Mouse (Mus musculus) liver, embryonic 11.5 days (tissue): ENCODE measurements around the gene Susd4. TPM values are rescaled to one million over a fixed set of nuclear protein-coding genes. Genes with fewer than 3 reads are reported as not detected.

Experiments
- ATAC-seq: fragments of 200-750 bp; cut with Nextera tagmentation; replicated peaks from 2 replicates; pipeline ENCODE4 v1.8.0; 2017; ENCODE audit warnings: moderate number of reproducible peaks, mild to moderate bottlenecking, moderate TSS enrichment, moderate library complexity; ENCODE audit not compliant: low FRiP score
- DNase-seq: peaks from one replicate; pipeline ENCODE4 v3.0.0-alpha.2; 2017; ENCODE audit warnings: low spot score
- H3K27ac ChIP-seq: fragments of 300-500 bp; sonication (generic); 2 replicates; pipeline ENCODE4 v1.5.1; 2014; ENCODE audit warnings: mild to moderate bottlenecking, low read depth, low read length, control low read depth
- H3K27me3 ChIP-seq: fragments of 300-500 bp; sonication (generic); replicated peaks from 2 replicates; pipeline ENCODE4 v1.6.1; 2014; ENCODE audit warnings: low read length, mixed read lengths; ENCODE audit not compliant: control insufficient read depth, insufficient read depth
- H3K36me3 ChIP-seq: fragments of 300-500 bp; sonication (generic); 2 replicates; pipeline ENCODE4 v1.6.1; 2014; ENCODE audit warnings: mild to moderate bottlenecking, low read length, moderate library complexity, mixed read lengths; ENCODE audit not compliant: control insufficient read depth, insufficient read depth
- H3K4me1 ChIP-seq: fragments of 300-500 bp; sonication (generic); replicated peaks from 2 replicates; pipeline ENCODE4 v1.6.1; 2014; ENCODE audit warnings: low read length, mixed read lengths; ENCODE audit not compliant: control insufficient read depth, insufficient read depth
- H3K4me2 ChIP-seq: fragments of 300-500 bp; sonication (generic); 2 replicates; pipeline ENCODE4 v1.6.1; 2014; ENCODE audit warnings: mild to moderate bottlenecking, control low read depth, moderate library complexity
- H3K4me3 ChIP-seq: fragments of 300-500 bp; sonication (generic); 2 replicates; pipeline ENCODE4 v1.5.1; 2014; ENCODE audit warnings: low read depth, low read length, control low read depth
- H3K9ac ChIP-seq: fragments of 300-500 bp; sonication (generic); 2 replicates; pipeline ENCODE4 v1.6.1; 2014; ENCODE audit warnings: low read depth, low read length, control low read depth
- H3K9me3 ChIP-seq: fragments of 300-500 bp; sonication (generic); 2 replicates; pipeline ENCODE4 v1.6.1; 2016; ENCODE audit warnings: low read length, inconsistent platforms, mixed read lengths; ENCODE audit not compliant: control insufficient read depth
- WGBS: fragments of 180-500 bp; shearing (Covaris S2); extraction: QIAGEN DNeasy Blood & Tissue Kit; methylation state at CpG from one replicate; pipeline ENCODE4 v1.1.7; 2014; 5-methylcytosine and 5-hydroxymethylcytosine counted together
- polyA plus RNA-seq: library from polyadenylated mRNA; unstranded; fragments of >200 nt; fragmentation: Nextera tagmentation; extraction: Ambion mirVana; gene quantifications from 2 replicates; pipeline ENCODE4 v1.2.1, GENCODE M21; 2014

The Susd4 gene
- polyA plus RNA-seq, 1 experiment from 2014 or later = 4.6 TPM

- Histone ChIP-seq H3K36me3 (no peaks in the 10 kb centered on the region), H3K27me3 (peaks cover 9% of the 10 kb centered on the region; the same call in 1 of the 2 replicates), H3K9ac (no peak overlapping the region), H3K4me2 (no peak overlapping the region), H3K27ac (no peak overlapping the region), H3K4me3 (no peak overlapping the region), H3K4me1 (no peaks in the 10 kb centered on the region), H3K9me3 (no peaks in the 10 kb centered on the region)
- 83% methylated on average over 8 of the region's 8 CpGs for WGBS
- no peak for ATAC-seq
- DNase-seq = no peak
Measured at GRCm38 (mm10) chr1:182751301-182751700, 12.4 kb upstream of the Susd4 start.

- H3K4me3 ChIP-seq = no peak overlapping the region
- H3K27me3 ChIP-seq = no peaks in the 10 kb centered on the region
- no peak overlapping the region for H3K27ac ChIP-seq
- H3K9me3 ChIP-seq = no peaks in the 10 kb centered on the region
- no peak overlapping the region for H3K4me2 ChIP-seq
- H3K4me1 ChIP-seq = no peaks in the 10 kb centered on the region
- no peaks in the 10 kb centered on the region for H3K36me3 ChIP-seq
- ATAC-seq (no peak), DNase-seq (no peak)
- 77% methylated on average over 8 of the region's 8 CpGs for WGBS
- H3K9ac ChIP-seq = no peak overlapping the region
Measured at GRCm38 (mm10) chr1:182753694-182754093, 10.0 kb upstream of the Susd4 start.

- Histone ChIP-seq H3K4me2 (no peak overlapping the region), H3K4me1 (no peaks in the 10 kb centered on the region), H3K9ac (no peak overlapping the region), H3K27ac (no peak overlapping the region), H3K4me3 (no peak overlapping the region), H3K36me3 (no peaks in the 10 kb centered on the region), H3K27me3 (no peaks in the 10 kb centered on the region), H3K9me3 (no peaks in the 10 kb centered on the region)
- ATAC-seq (no peak), DNase-seq (no peak)
- WGBS = 48% methylated on average over 5 of the region's 5 CpGs
Measured at GRCm38 (mm10) chr1:182754865-182755264, 8.8 kb upstream of the Susd4 start.

GRCm38 (mm10) chr1:182758783-182759182 lies 4.9 kb upstream of the Susd4 start:
- WGBS = 88% methylated on average over 1 of the region's 1 CpGs
- no peak for ATAC-seq
- no peak overlapping the region for H3K4me3 ChIP-seq
- no peak overlapping the region for H3K4me2 ChIP-seq
- H3K9ac ChIP-seq = no peak overlapping the region
- H3K36me3 ChIP-seq = no peaks in the 10 kb centered on the region
- no peak overlapping the region for H3K27ac ChIP-seq
- no peaks in the 10 kb centered on the region for H3K4me1 ChIP-seq
- no peaks in the 10 kb centered on the region for H3K9me3 ChIP-seq
- no peak for DNase-seq
- H3K27me3 ChIP-seq = peaks cover 11% of the 10 kb centered on the region

GRCm38 (mm10) chr1:182763191-182763715 lies 407 bp upstream of the Susd4 start:
- Histone ChIP-seq H3K4me2 (peak overlapping the region; percentile 80), H3K36me3 (no peaks in the 10 kb centered on the region), H3K27ac (no peak overlapping the region), H3K4me1 (peaks cover 6% of the 10 kb centered on the region), H3K9ac (no peak overlapping the region), H3K27me3 (peaks cover 28% of the 10 kb centered on the region), H3K4me3 (peak overlapping the region; percentile 61), H3K9me3 (no peaks in the 10 kb centered on the region)
- WGBS = 13% methylated on average over 17 of the region's 17 CpGs
- DNase-seq (no peak), ATAC-seq (no peak)

GRCm38 (mm10) chr1:182764541-182765281 lies 1.1 kb downstream of the Susd4 start:
- H3K4me1 ChIP-seq = peaks cover 6% of the 10 kb centered on the region
- peak overlapping the region; percentile 80 for H3K4me2 ChIP-seq
- no peaks in the 10 kb centered on the region for H3K9me3 ChIP-seq
- 3% methylated on average over 27 of the region's 27 CpGs for WGBS
- DNase-seq (peak; percentile 52), ATAC-seq (peak; percentile 37)
- H3K27ac ChIP-seq = no peak overlapping the region
- no peak overlapping the region for H3K9ac ChIP-seq
- H3K4me3 ChIP-seq = peak overlapping the region; percentile 61
- H3K36me3 ChIP-seq = no peaks in the 10 kb centered on the region
- H3K27me3 ChIP-seq = peaks cover 28% of the 10 kb centered on the region

- Histone ChIP-seq H3K4me2 (no peak overlapping the region), H3K9ac (no peak overlapping the region), H3K4me1 (no peaks in the 10 kb centered on the region), H3K36me3 (no peaks in the 10 kb centered on the region), H3K27ac (no peak overlapping the region), H3K4me3 (no peak overlapping the region), H3K9me3 (no peaks in the 10 kb centered on the region), H3K27me3 (no peaks in the 10 kb centered on the region)
- WGBS = 91% methylated on average over 7 of the region's 7 CpGs
- ATAC-seq = no peak
- DNase-seq = no peak
Measured at GRCm38 (mm10) chr1:182775576-182775975, 11.9 kb downstream of the Susd4 start.

- H3K9ac ChIP-seq = no peak overlapping the region
Measured at GRCm38 (mm10) chr1:182776749-182777410, 13.2 kb downstream of the Susd4 start.

More at GRCm38 (mm10) chr1:182776749-182777410, 13.2 kb downstream of the Susd4 start:
- H3K36me3 ChIP-seq = no peaks in the 10 kb centered on the region
- no peak overlapping the region for H3K4me3 ChIP-seq
- 0 out of 2 replicates have a peak, but pooled peaks cover 2% of the 10 kb centered on the region for H3K4me1 ChIP-seq
- H3K9me3 ChIP-seq = no peaks in the 10 kb centered on the region
- ATAC-seq = no peak
- no peak overlapping the region for H3K4me2 ChIP-seq
- 51% methylated on average over 10 of the region's 10 CpGs for WGBS
- no peak overlapping the region for H3K27ac ChIP-seq
- no peak for DNase-seq
- H3K27me3 ChIP-seq = no peaks in the 10 kb centered on the region
